Mouse (Mus musculus) gastrocnemius, postnatal 36 days (tissue): ENCODE data around the gene Alx3. TPM values are rescaled to one million over a fixed set of nuclear protein-coding genes. Genes with fewer than 3 reads are reported as not detected.

ENCODE experiments used
- DNase-seq, 2 experiments: peaks; one replicate each; pipeline ENCODE4 v3.0.0; 2022
- intact Hi-C: fragments of 180-260 bp; cut with DNase I; formaldehyde crosslinking; loops from one replicate; pipeline ENCODE4 v1.15.1; 2025
- long read RNA-seq, 2 experiments: library from polyadenylated mRNA; stranded (forward); transcript quantifications; one replicate each; pipeline ENCODE4 v2.0.0; 2021
- total RNA-seq, 2 experiments: library from RNA; stranded (reverse); gene quantifications; 2 replicates each; pipeline ENCODE4 v1.2.3; 2021

The Alx3 gene
- not detected for total RNA-seq
- long read RNA-seq, experiment 1 = 0 reads
- long read RNA-seq, experiment 2 = 0 reads

DNA sequence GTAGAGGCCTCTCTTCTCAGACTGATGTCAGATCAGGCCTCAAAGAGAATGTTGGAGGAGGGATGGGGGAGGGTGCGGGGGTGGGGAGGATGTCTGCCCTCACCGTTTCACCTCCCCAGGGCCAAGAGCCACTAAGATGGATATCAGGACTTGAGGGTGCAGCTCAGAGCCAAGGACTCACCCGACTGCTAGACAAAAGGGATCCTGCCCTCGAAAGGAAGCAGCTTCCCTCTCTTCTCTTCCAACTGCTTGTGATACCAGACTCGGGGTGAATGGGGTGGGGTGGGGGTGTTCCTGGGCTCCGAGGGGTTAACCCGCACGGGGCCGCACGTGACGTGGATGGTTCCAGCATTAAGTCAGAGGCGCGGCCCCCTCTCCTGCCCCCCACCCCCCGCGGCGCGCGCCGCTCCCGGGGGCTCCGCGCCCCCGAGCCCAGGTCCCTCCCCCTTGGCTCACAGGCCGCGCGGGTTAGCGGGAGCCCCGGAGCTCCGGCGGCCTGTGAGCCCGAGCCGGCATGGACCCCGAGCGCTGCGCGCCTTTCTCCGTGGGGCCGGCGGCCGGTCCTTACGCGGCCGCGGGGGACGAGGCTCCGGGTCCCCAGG lies at the start of gene Alx3:
Gene Alx3 (plus strand): TSS at position 370 of the 602 bp plus-strand sequence.
- intact Hi-C loops = no loop called here
- no peak for DNase-seq

DNA sequence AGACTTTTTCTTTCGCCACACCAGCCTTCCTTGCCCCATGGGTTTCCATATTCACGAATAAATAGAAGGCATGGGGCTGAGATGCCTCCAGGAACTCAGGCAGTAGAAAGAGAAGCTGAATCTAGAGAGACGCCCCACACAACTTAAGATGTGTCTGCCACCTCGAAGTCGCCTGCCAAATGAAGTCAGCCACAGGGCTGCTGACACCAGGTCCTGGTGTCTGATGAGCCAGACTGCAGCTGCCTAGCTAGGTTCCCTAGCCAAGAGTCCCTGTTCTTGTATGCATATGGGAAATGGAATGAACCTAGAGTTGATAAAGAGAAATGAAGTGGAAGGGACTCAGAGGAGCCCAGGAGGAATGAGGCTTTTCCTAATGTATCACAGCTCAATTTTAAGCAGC lies 49.6 kb upstream of the Alx3 start:
- no peak for DNase-seq
- intact Hi-C loops = no loop called here

DNA sequence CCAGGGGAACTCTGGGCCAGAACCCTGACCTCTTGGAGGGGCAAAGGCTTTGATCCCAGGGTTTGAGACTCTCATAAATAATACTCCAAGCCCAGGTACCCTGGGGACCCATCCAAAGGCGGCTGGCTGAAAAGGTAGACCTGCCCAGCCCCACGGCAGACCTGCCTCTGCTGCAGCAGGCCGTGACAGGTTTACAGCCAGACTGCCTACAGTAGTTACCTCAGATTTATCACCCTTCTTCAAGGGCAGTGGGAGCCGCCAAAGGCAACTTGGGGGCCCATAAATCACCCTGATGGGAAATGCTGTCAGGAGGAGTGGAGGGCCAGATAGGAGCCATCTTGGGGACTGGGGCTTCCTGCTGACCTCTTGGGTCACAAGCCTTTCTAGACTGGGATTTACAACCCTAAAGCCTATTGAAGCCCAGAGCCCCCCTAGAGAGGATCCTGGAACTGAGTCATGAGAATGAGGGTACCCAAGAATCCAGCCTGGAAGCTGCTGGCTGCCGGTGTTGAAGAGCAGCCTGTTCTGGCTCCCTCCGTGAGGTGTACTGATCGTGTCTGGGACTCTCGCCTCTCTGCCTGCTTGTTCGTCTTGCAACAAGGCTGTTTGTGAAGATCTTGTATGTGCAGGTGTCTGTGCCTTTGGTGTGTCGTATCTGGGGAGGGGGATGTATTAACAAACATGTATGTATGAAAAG lies 49.0 kb upstream of the Alx3 start:
- intact Hi-C loops = no loop called here
- DNase-seq = no peak

DNA sequence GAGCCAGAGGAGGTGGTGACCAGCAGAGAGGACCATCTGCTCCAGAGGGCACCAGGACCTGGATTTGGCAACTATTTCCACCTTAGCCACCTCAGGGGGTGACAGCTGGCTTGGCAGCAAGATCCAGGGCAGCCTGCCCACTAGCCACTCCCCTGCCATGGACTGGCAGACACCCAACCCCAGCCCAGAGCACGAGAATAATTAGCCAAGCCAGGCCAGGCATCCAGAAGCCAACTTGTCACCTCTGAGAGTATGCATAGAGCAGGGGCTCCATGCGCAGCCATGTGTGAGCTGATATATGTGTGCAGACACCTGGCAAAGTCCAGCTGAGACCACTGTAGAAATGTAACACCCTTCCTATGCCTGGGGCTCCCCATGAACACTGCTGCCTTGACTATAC lies 47.9 kb upstream of the Alx3 start:
- no peak for DNase-seq
- intact Hi-C loops = no loop called here

DNA sequence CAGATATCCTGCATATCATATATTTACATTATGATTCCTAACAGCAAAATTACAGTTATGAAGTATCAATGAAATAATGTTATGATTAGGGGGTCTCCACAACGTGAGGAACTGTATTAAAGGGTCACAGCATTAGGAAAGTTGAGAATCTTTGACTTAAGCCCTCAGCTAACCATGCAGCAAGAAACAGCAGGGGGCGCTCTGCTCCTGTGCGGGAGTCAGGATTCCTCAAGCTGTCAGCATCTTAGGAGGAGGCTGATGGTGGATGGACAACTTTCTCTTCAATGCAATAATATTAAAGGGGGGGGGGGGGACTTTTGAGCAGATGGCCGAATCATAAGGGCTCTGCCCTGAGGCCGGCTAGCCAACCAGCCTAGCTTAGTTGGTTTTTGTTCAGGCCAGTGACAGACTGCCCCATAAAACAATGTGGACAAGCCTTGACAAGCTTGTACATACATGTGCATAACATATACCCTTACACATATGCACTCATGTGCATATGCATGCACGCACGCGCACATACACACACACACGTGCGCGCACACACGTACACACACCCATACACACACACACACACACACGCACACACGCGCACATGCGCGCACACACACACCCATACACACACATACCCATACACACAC lies 44.3 kb upstream of the Alx3 start:
- intact Hi-C loops = no loop called here
- peak in 1 of 2 experiments; percentile 54 for DNase-seq

DNA sequence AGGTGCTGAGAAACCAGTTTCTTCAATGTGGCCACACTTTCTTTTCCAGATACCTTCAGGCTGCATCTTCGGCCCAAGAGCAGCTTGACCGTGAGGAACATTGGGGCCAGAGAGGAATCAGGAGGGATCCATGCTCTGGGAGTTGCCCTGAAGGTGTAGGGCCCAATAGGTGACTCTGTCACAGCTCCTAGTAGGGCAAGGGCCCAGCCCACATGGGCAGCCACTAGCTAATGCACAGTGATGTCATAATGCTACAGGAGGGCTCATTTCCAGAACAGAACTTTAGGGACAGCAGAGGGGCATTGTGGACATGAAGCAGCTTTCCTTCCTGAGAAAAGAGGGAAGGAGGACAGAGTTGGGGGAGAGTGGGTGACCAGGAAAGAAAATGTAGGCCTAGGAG lies 40.0 kb upstream of the Alx3 start, which contains the start of gene Ubl4b:
Gene Ubl4b (minus strand): TSS at position 232 of the 400 bp plus-strand sequence.
- no peak for DNase-seq
- intact Hi-C loops = no loop called here

DNA sequence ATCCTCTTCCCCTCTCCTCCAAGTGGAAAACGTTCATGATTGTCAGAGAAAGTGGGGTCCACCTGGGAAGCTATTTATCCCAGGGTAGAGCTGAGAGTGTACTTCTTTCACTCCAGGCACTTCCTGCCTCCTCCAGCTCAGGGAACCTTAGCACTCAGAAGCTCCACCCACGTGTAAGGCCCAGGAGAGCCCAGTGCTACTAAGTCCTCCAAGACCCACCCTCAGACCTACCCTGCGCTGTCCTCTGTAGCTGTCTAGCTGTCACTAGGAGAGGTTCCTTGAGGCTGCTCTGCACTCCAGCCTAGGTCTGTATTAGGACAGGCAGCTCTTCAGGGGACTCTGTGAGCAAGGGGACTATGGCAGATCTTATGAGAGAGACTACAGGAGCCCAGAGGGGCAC lies 36.1 kb upstream of the Alx3 start:
- no peak for DNase-seq
- intact Hi-C loops = no loop called here

DNA sequence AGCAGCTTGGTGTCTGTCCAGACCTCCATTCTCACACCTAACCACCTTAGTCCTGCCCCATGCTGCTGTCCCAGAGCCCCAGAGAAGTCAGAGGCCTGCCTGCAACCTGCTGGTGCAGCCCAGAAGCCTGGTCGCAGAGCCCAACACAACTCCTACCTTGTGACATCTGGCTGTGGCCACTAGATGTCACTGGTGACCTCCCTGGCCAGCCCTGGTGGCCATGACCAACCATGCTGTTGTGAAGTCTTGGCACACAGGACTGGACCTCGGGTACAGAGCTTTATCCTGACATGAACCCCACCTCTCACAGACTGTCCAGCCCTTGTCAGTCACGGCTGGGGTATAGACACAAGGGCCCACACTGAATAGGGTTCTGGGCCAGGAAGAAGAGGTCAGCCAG lies 35.6 kb upstream of the Alx3 start:
- peak; percentile 57 to 63 for DNase-seq
- intact Hi-C loops = no loop called here

DNA sequence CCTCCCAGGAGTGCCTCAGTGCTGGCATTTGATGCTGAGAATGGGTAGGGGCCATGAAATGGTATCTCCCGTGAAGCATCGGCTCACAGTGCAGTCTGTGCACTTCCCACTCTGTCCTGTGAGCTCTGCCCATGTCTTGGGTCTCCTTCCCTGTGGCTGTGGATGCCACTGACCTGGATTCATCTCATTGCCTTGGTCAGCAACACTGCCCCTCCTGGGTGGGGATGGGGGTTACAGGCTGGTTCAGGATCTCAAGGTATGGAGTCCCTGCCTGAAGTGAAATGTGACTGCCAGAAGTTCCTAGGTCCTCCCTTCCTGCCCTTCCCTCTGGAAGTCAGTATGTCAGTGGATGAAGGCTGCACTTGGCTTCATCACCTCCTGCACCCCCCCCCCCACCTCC lies 32.7 kb upstream of the Alx3 start:
- intact Hi-C loops = no loop called here
- no peak for DNase-seq

DNA sequence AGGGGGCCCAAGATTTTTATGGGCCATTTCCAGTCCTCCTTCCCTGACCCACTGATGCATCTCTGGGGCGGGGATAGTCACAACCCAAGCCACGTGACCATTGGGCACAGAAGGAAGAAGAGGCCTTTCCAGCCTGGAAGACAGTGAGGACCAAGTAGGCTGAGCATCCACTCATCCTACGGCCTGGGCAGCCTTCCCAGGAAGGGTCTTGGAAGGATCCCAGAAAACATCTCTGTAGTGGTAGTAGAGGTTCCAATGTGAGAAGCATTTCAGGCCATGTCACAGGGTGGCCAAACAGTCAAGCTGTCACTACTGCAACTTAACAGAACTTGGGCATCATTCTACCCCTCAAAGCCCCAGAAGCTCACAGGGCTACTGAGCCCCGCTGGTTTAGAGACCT lies 32.2 kb upstream of the Alx3 start:
- intact Hi-C loops = no loop called here

DNA sequence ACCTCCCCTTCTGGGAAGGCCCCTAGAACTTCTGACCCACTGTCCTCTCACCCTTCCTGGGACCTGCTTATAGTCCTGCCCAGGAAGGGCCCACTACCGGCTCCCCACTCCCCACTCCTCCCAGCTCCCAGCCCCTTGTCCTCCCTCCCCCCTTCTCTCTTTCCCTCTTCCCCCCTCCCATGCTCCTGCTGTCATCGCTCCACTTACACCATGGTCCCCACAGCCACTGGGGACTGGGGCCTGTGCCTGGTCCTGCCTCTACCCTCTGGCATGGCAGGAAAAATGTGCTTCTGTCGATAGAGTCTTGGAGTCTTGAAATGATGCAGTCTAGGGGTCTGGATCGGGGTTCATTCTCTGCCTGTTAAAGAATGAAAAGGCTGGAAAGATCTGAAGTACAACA lies 31.0 kb upstream of the Alx3 start:
- intact Hi-C loops = no loop called here
- DNase-seq = no peak

More for the DNA sequence above, 32.2 kb upstream of the Alx3 start:
- DNase-seq = no peak

DNA sequence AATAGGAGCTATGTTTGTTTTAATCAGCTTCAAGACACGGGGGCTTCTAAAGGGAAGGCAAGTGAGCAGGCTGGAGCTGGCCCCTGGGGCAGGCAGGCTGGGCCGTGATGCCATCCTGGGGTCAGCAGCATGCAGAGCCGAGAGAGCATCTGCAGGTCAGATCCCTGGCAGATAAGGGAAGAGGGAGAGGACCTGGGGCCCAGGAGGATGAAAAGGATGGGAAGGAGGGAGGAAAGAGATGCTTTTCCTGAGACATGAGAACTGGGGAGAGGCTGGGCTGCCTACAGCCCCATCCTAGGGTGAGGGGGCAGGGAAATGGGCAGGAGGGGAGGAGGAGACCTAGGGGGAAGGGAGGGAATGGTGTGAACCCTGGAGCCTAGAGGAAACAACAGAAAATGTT lies 29.5 kb upstream of the Alx3 start:
- no peak for DNase-seq
- intact Hi-C loops = no loop called here

DNA sequence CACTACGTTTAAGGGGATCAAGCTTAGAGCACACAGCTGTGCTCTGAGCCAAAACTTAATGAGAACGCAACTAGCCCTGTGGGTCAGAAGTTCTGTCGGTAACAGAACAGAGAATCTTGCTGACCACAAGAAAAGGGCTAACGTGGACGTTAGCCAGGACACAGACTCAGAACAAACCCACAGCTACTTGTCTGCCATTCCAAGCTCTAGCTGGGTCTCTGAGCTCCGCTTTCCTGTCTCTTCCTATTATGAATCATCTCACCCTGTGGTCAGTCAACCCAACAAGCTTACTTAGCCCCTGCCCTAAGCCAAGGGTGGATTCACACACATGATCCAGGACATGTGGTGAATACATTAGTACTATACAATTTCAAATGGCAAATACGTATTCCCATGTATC lies 27.1 kb upstream of the Alx3 start:
- intact Hi-C loops = no loop called here
- DNase-seq = no peak

DNA sequence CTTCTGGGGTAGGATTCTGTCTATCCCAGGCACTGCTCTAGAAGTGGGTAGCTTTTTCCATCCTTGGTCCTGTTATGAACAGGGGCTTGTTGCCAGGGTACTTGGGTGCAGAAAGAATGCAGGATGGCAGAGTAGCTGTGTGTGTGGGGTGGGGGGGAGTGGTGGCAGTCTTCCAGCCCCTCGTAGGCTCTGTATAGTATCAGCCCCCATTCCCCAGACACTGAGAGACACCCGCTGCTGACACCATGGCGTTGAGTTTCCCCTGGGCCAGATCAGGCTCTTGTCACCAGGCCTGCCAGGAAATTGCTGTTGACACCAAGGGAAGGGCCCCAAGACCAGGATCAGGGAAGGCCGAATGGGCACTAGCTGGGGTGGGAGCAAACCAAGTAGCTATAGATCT lies 26.1 kb upstream of the Alx3 start:
- intact Hi-C loops = no loop called here
- DNase-seq = no peak

DNA sequence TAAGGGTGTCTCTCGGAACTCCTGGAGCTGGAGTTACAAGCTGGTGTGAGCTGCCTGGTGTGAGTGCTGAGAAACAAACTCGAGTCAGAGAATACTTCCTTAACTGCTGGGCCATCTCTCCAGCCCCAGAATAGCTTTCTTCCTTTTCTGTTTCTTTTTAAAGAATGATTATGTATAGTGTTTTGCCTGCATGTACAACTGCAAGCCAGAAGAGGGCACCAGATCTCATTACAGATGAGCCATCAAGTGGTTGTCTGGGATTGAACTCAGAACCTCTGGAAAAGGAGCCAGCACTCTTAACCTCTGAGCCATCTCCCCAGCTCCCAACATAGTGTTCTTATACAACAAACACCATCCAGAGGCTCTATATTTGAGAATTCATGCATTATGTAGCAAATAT lies 23.6 kb upstream of the Alx3 start:
- DNase-seq = no peak
- intact Hi-C loops = no loop called here

DNA sequence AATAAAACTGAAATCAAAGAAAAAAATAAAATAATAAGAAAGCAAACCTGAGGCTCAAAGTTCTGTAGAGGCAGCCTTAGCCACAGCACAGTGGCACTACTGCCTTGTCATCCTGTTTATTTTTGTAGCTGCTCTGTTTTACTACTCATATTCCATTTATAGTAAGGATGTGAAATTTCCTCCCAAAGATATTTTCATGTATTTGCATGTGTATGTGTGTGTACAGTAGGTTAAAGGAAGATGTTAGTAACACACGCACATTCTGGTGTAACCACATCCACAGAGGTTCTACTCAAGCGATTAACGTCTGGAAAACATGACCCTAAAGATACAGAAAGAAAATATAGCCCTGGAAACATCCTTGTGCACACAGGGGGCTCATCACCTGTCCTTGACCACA lies 18.0 kb upstream of the Alx3 start:
- no peak for DNase-seq
- intact Hi-C loops = no loop called here

DNA sequence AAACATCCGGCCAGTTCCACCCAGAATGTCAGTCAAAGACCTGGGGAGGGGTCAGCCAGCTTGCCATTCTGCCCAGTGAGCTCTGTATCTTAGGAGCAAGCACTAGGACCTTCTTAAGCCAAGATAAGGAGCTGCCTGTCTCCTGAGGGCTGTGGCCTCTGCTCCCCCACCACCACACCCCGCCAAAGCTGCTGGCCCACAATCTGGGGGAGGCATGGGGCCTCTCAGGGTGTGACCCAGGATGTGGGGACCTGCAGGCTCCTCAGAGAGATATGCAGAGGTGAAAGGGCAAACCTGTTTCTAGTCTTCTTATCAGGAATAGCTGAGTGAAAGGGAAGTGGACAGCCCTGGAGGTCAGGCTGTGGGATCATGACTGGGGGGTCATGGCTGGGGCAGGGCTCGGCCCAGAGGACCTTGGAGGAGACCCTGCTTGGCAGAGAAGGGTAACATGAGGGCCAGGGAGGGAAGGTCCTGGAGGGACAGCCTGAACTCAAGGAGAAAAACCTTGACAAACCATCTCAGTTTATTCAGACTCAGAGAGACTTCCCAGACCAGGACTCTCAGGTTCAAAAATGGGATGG lies 16.9 kb upstream of the Alx3 start:
- intact Hi-C loops = loop anchor here (2.0 kb wide), 1 partner anchor 17 kb away; no protein-coding TSS in a partner anchor
- DNase-seq = no peak

DNA sequence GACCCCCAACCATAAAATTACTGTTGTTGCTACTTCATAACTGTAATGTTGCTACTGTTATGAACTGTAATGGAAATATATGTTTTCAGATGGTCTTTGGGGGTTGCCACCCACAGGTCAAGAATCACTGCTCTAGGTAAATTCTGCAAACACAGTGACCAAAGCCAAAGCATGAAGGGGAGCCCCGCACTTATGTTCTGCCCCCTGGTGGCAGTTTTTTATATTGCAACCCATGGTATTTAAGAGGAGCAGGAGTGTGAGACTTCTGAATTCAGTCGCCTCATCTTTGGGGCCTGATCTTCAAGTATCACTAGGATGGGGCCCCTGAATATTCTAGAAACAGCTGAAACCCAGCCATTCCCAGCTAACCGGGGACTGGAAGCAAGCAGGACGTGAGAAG lies 15.4 kb upstream of the Alx3 start:
- intact Hi-C loops = loop anchor here (2.0 kb wide), 1 partner anchor 19 kb away; no protein-coding TSS in a partner anchor
- DNase-seq = peak in 1 of 2 experiments; percentile 30

DNA sequence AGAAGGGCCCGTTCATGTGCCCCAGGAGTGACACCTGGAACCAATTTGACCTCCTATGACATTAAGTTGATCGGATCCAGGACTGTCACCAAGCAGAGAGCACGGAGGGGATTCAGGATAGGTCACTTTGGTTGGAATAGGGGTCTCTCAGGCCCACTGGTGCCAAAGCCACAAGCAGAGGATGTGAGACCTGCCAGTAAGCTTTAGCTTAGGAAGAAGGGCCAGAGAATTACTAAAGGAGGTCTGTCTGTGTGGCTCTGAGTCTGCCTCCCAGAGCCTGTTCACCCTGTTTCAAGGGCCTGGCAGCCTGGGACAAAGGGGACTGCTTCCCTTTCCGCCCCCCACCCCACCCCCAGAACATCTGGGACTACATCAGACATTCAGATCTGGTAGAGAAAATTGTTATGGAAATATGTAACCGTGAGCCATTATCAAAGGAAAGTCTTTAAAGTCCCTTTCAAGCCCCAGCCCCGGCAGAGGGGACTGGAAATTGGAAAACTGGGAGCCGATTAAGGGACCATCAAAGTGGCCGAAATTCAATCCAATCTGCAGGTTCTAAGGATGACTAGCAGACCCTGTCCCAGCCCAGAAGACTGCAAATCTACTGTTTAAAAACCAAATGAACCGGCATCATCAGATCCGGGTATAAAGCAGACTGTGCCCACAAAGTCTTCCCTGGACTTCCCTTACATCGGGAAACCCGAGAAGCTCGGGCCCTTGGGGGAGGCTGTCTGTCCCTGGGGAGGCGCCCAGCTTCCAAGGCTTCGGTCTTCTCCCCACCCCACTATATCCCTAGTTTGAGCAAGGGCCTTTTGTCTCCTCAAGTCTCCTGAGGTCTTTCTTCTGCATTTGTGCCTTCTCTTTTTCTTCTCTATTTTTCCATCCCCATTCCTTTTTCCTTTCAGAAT lies 13.5 kb upstream of the Alx3 start:
- DNase-seq = no peak
- intact Hi-C loops = no loop called here

DNA sequence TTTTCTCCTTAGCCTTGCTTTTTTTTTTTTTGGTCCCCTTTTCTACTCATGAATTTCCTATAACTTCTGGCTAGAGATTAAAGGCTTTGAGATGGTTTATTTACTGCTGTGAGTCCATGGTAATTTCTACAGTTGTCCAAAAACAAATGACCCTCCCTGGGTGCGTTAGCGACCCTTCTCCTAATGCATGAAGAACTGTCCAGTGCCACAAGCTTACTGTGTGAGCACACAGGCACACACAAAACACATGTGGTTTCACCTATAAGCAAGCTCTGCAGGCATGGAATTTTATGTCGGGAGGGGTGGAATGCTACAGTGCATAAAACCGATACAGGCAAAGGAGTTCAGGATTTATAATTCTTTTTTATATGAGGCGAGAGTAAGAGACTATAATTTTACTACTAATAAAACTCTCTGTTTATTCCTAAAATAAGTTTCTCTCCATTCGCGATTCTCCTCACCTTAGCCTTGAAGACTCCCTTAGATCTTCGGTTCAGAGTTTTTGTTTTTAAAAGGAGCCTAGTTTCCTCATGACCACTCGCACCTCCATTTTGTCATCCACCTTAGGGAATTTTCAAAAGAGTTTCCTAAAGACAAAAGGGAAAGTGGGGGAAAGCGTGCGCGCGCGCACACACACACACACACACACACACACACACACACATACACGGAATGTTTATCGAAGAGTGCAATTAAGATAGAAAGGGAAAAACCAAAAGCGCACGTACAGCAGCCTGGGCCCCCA lies 12.5 kb upstream of the Alx3 start:
- DNase-seq = no peak
- intact Hi-C loops = no loop called here
